Mouse (Mus musculus) lung, adult 2 months (tissue): ENCODE data around the gene H13.

Experiments used
- CTCF ChIP-seq: fragments of 200-500 bp; IDR thresholded peaks from 2 replicates; pipeline ENCODE4 v1.5.1; 2011; ENCODE audit warnings: mild to moderate bottlenecking, low read length, control low read depth; ENCODE audit not compliant: insufficient read depth
- POLR2A ChIP-seq: fragments of 200-500 bp; IDR thresholded peaks from 2 replicates; pipeline ENCODE4 v1.6.1; 2011; ENCODE audit warnings: low read depth, mild to moderate bottlenecking, control low read depth, low read length, borderline replicate concordance; ENCODE audit errors: extremely low read depth

GRCm38 (mm10) chr2:152736090-152736601, 66.9 kb downstream of the H13 start, which contains the start of gene Id1:
- TF ChIP-seq CTCF (no peak), POLR2A (peak; percentile 98)
